Mouse (Mus musculus) layer of hippocampus, postnatal 10 days (tissue): ENCODE measurements around the gene Spp1. TPM values are rescaled to one million over a fixed set of nuclear protein-coding genes. Genes with fewer than 3 reads are reported as not detected.

Source experiments
- total RNA-seq, 2 experiments: library from RNA; stranded (reverse); gene quantifications; 2 replicates each; pipeline ENCODE4 v1.2.3; 2021

Gene Spp1
- total RNA-seq, 2 experiments from 2014 or later, result 3.3 to 3.5 TPM

Other genes with a start within 250 kb of the Spp1 start
- gene Dmp1, start 232.5 kb upstream of the Spp1 start, total RNA-seq, result 1 to 10 TPM in 1 of 2 experiments, under 1 TPM in 1; 0.55 to 1.4 TPM
- under 1 TPM; 0.58 to 0.73 TPM for gene Ibsp, start 135.9 kb upstream of the Spp1 start, total RNA-seq
- gene Mepe, start 109.8 kb upstream of the Spp1 start, total RNA-seq, result not detected
- gene Pkd2, start 24.3 kb downstream of the Spp1 start, total RNA-seq, result 10 to 100 TPM; 29.8 to 32.3 TPM
- 10 to 100 TPM; 13.2 to 14.9 TPM for gene BC005561, start 73.2 kb downstream of the Spp1 start, total RNA-seq